Mouse (Mus musculus) neural tube, embryonic 14.5 days (tissue): Measurements from ENCODE around the gene Defa33. TPM values are rescaled to one million over a fixed set of nuclear protein-coding genes. Genes with fewer than 3 reads are reported as not detected.
"Not testable (repeated sequence)": the region's sequence is repeated elsewhere in the genome, so short reads cannot be mapped to it uniquely, and the experiment has no call there.

ENCODE experiments used
- ATAC-seq: fragments of 200-750 bp; cut with Nextera tagmentation; 2 replicates; pipeline ENCODE4 v1.8.0; 2017; ENCODE audit warnings: low read depth, mild to moderate bottlenecking, moderate TSS enrichment, moderate library complexity
- H3K27ac ChIP-seq: fragments of 300-500 bp; sonication (generic); 2 replicates; pipeline ENCODE4 v1.5.1; 2014; ENCODE audit warnings: low read depth, mild to moderate bottlenecking, control low read depth, low read length, moderate library complexity, mixed read lengths
- H3K27me3 ChIP-seq: fragments of 300-500 bp; sonication (generic); 2 replicates; pipeline ENCODE4 v1.6.1; 2014; ENCODE audit warnings: low read length; ENCODE audit not compliant: control insufficient read depth, insufficient read depth
- H3K36me3 ChIP-seq: fragments of 300-500 bp; sonication (generic); 2 replicates; pipeline ENCODE4 v1.6.1; 2014; ENCODE audit warnings: low read length, mixed read lengths; ENCODE audit not compliant: control insufficient read depth, insufficient read depth
- H3K4me1 ChIP-seq: fragments of 300-500 bp; sonication (generic); 2 replicates; pipeline ENCODE4 v1.6.1; 2014; ENCODE audit warnings: low read length; ENCODE audit not compliant: control insufficient read depth, insufficient read depth
- H3K4me2 ChIP-seq: fragments of 300-500 bp; sonication (generic); 2 replicates; pipeline ENCODE4 v1.6.1; 2014; ENCODE audit warnings: mild to moderate bottlenecking, low read depth, low read length, control low read depth
- H3K4me3 ChIP-seq: fragments of 300-500 bp; sonication (generic); 2 replicates; pipeline ENCODE4 v1.5.1; 2014; ENCODE audit warnings: low read depth, low read length, control low read depth, mixed read lengths
- H3K9ac ChIP-seq: fragments of 300-500 bp; sonication (generic); replicated peaks from 2 replicates; pipeline ENCODE4 v1.6.1; 2014; ENCODE audit warnings: low read depth, mild to moderate bottlenecking, control low read depth, low read length, mixed read lengths
- H3K9me3 ChIP-seq: fragments of 300-500 bp; sonication (generic); 2 replicates; pipeline ENCODE4 v1.6.1; 2016; ENCODE audit warnings: low read length; ENCODE audit not compliant: control insufficient read depth
- WGBS: fragments of 180-500 bp; shearing (Covaris S2); extraction: QIAGEN DNeasy Blood & Tissue Kit; methylation state at CpG from one replicate; pipeline ENCODE4 v1.1.7; 2014; 5-methylcytosine and 5-hydroxymethylcytosine counted together
- polyA plus RNA-seq: library from polyadenylated mRNA; unstranded; fragments of >200 nt; fragmentation: Nextera tagmentation; extraction: Ambion mirVana; gene quantifications from 2 replicates; pipeline ENCODE4 v1.2.1, GENCODE M21; 2014

The Defa33 gene
- not detected in 2 replicates for polyA plus RNA-seq

GRCm38 (mm10) chr8:21391511-21391910, at the start of gene Defa33:
TSS of gene Defa33 (plus strand) at chr8:21391811.
- H3K27ac ChIP-seq, H3K4me2 ChIP-seq, H3K9me3 ChIP-seq, H3K27me3 ChIP-seq, ATAC-seq, H3K36me3 ChIP-seq, H3K4me3 ChIP-seq, H3K9ac ChIP-seq, H3K4me1 ChIP-seq: not testable (repeated sequence)
- no CpG with 5 or more reads among the region's 2 CpGs for WGBS

GRCm38 (mm10) chr8:21378215-21378614, 13.4 kb upstream of the Defa33 start, which contains the start of gene Defa2:
TSS of gene Defa2 (plus strand) at chr8:21378515.
- not testable (repeated sequence) for H3K36me3 ChIP-seq, H3K4me1 ChIP-seq, H3K9ac ChIP-seq, H3K9me3 ChIP-seq, H3K27ac ChIP-seq, H3K27me3 ChIP-seq, H3K4me3 ChIP-seq, H3K4me2 ChIP-seq, ATAC-seq
- no CpG with 5 or more reads among the region's 2 CpGs for WGBS

GRCm38 (mm10) chr8:21427111-21427510, 35.5 kb downstream of the Defa33 start, which contains the start of gene Defa36:
TSS of gene Defa36 (plus strand) at chr8:21427411.
- no CpG with 5 or more reads among the region's 1 CpGs for WGBS
- H3K9ac ChIP-seq, H3K9me3 ChIP-seq, H3K27me3 ChIP-seq, H3K4me2 ChIP-seq, H3K27ac ChIP-seq, H3K4me3 ChIP-seq, H3K36me3 ChIP-seq, ATAC-seq, H3K4me1 ChIP-seq: not testable (repeated sequence)

Other genes starting within 250 kb of the Defa33 start
- gene Defa22, start 229.5 kb upstream of the Defa33 start, polyA plus RNA-seq, result not detected in 2 replicates
- not detected in 2 replicates for gene Defa31, start 200.2 kb upstream of the Defa33 start, polyA plus RNA-seq
- gene Gm15293, start 190.2 kb upstream of the Defa33 start, polyA plus RNA-seq, result not detected in 2 replicates
- not detected in 2 replicates for gene Gm15292, start 142.1 kb upstream of the Defa33 start, polyA plus RNA-seq
- not detected in 2 replicates for gene Defa27, start 76.3 kb upstream of the Defa33 start, polyA plus RNA-seq
- gene Defa29, start 64.8 kb upstream of the Defa33 start, polyA plus RNA-seq, result not detected in 2 replicates
- not detected in 2 replicates for gene Defa2, start 13.3 kb upstream of the Defa33 start, polyA plus RNA-seq
- not detected in 2 replicates for gene Defa36, start 35.6 kb downstream of the Defa33 start, polyA plus RNA-seq
- gene Gm7849, start 64.7 kb downstream of the Defa33 start, polyA plus RNA-seq, result not detected in 2 replicates
- gene Defa20, start 117.4 kb downstream of the Defa33 start, polyA plus RNA-seq, result not detected in 2 replicates
- gene Defa32, start 137.2 kb downstream of the Defa33 start, polyA plus RNA-seq, result not detected in 2 replicates
- not detected in 2 replicates for gene Defa37, start 173.6 kb downstream of the Defa33 start, polyA plus RNA-seq
- not detected in 2 replicates for gene Defa28, start 191.2 kb downstream of the Defa33 start, polyA plus RNA-seq
- gene Gm7861, start 202.7 kb downstream of the Defa33 start, polyA plus RNA-seq, result not detected in 2 replicates
- gene Defa26, start 226.4 kb downstream of the Defa33 start, polyA plus RNA-seq, result not detected in 2 replicates